Mouse (Mus musculus) liver, embryonic 15.5 days (tissue): ENCODE measurements at regions not wholly inside any gene's neighbourhood (a gene's known extent, or its start where the extent isn't known, plus 50 kb on each side); places are given as distances from the start of the nearest gene placed in this dataset.

Source experiments
- ATAC-seq: fragments of 200-750 bp; cut with Nextera tagmentation; 2 replicates; pipeline ENCODE4 v1.8.0; 2017; ENCODE audit warnings: moderate number of reproducible peaks, mild to moderate bottlenecking, moderate library complexity; ENCODE audit not compliant: insufficient read depth
- H3K27ac ChIP-seq: fragments of 300-500 bp; sonication (generic); replicated peaks from 2 replicates; pipeline ENCODE4 v1.5.1; 2015; ENCODE audit warnings: mild to moderate bottlenecking, inconsistent platforms
- H3K27me3 ChIP-seq: fragments of 300-500 bp; sonication (generic); 2 replicates; pipeline ENCODE4 v1.6.1; 2015; ENCODE audit warnings: mild to moderate bottlenecking, inconsistent platforms
- H3K36me3 ChIP-seq: fragments of 300-500 bp; sonication (generic); replicated peaks from 2 replicates; pipeline ENCODE4 v1.6.1; 2015; ENCODE audit warnings: moderate library complexity, mild to moderate bottlenecking, inconsistent platforms
- H3K4me1 ChIP-seq: fragments of 300-500 bp; sonication (generic); replicated peaks from 2 replicates; pipeline ENCODE4 v1.6.1; 2015; ENCODE audit warnings: inconsistent platforms
- H3K4me2 ChIP-seq: fragments of 300-500 bp; sonication (generic); 2 replicates; pipeline ENCODE4 v1.6.1; 2015; ENCODE audit warnings: moderate library complexity, mild to moderate bottlenecking, inconsistent platforms
- H3K4me3 ChIP-seq: fragments of 300-500 bp; sonication (generic); replicated peaks from 2 replicates; pipeline ENCODE4 v1.5.1; 2015; ENCODE audit warnings: mild to moderate bottlenecking, inconsistent platforms
- H3K9ac ChIP-seq: fragments of 300-500 bp; sonication (generic); 2 replicates; pipeline ENCODE4 v1.6.1; 2015; ENCODE audit warnings: moderate library complexity, mild to moderate bottlenecking, inconsistent platforms
- H3K9me3 ChIP-seq: fragments of 300-500 bp; sonication (generic); replicated peaks from 2 replicates; pipeline ENCODE4 v1.6.1; 2016; ENCODE audit warnings: inconsistent platforms
- WGBS: fragments of 180-500 bp; shearing (Covaris S2); methylation state at CpG from one replicate; pipeline ENCODE4 v1.1.7; 2015; ENCODE audit warnings: mixed read lengths; ENCODE audit not compliant: insufficient replicate concordance; 5-methylcytosine and 5-hydroxymethylcytosine counted together

GRCm38 (mm10) chr13:44171639-44172038, 387.1 kb downstream of the Cd83 start:
- Histone ChIP-seq H3K27me3 (no peaks in the 10 kb centered on the region), H3K27ac (no peak overlapping the region), H3K36me3 (no peaks in the 10 kb centered on the region), H3K4me1 (no peaks in the 10 kb centered on the region), H3K9me3 (no peaks in the 10 kb centered on the region), H3K4me2 (no peak overlapping the region), H3K4me3 (no peak overlapping the region), H3K9ac (no peak overlapping the region)
- WGBS = 10% methylated on average over 6 of the region's 6 CpGs
- ATAC-seq = no peak

- Histone ChIP-seq H3K9me3 (no peaks in the 10 kb centered on the region), H3K9ac (no peak overlapping the region), H3K4me2 (no peak overlapping the region), H3K27me3 (no peaks in the 10 kb centered on the region), H3K36me3 (no peaks in the 10 kb centered on the region), H3K27ac (no peak overlapping the region), H3K4me1 (no peaks in the 10 kb centered on the region), H3K4me3 (no peak overlapping the region)
- WGBS = 29% methylated on average over 5 of the region's 5 CpGs
- no peak for ATAC-seq
These were observed 388.1 kb downstream of the Cd83 start for GRCm38 (mm10) chr13:44172701-44173100.

- no peaks in the 10 kb centered on the region for H3K27me3 ChIP-seq
- WGBS = 67% methylated on average over 2 of the region's 2 CpGs
- H3K9me3 ChIP-seq = no peaks in the 10 kb centered on the region
- no peaks in the 10 kb centered on the region for H3K36me3 ChIP-seq
- no peak overlapping the region for H3K27ac ChIP-seq
- no peak overlapping the region for H3K4me3 ChIP-seq
- H3K9ac ChIP-seq = no peak overlapping the region
- no peak for ATAC-seq
- no peaks in the 10 kb centered on the region for H3K4me1 ChIP-seq
- H3K4me2 ChIP-seq = no peak overlapping the region
These were observed 389.7 kb downstream of the Cd83 start for GRCm38 (mm10) chr13:44174236-44174635.

GRCm38 (mm10) chr13:44175300-44176036, 390.9 kb downstream of the Cd83 start:
- Histone ChIP-seq H3K9ac (no peak overlapping the region), H3K4me3 (no peak overlapping the region), H3K36me3 (no peaks in the 10 kb centered on the region), H3K9me3 (no peaks in the 10 kb centered on the region), H3K27me3 (no peaks in the 10 kb centered on the region), H3K4me2 (no peak overlapping the region), H3K27ac (no peak overlapping the region), H3K4me1 (no peaks in the 10 kb centered on the region)
- WGBS = 64% methylated on average over 8 of the region's 8 CpGs
- no peak for ATAC-seq

- Histone ChIP-seq H3K27me3 (no peaks in the 10 kb centered on the region), H3K9me3 (no peaks in the 10 kb centered on the region), H3K4me2 (no peak overlapping the region), H3K27ac (no peak overlapping the region), H3K4me1 (no peaks in the 10 kb centered on the region), H3K4me3 (no peak overlapping the region), H3K9ac (no peak overlapping the region), H3K36me3 (no peaks in the 10 kb centered on the region)
- no peak for ATAC-seq
- 53% methylated on average over 8 of the region's 8 CpGs for WGBS
These were observed 391.5 kb downstream of the Cd83 start for GRCm38 (mm10) chr13:44176121-44176520.

- no peaks in the 10 kb centered on the region for H3K27me3 ChIP-seq
- H3K4me2 ChIP-seq = no peak overlapping the region
- no peak overlapping the region for H3K27ac ChIP-seq
- no peak for ATAC-seq
- no peaks in the 10 kb centered on the region for H3K4me1 ChIP-seq
- H3K4me3 ChIP-seq = no peak overlapping the region
- H3K9me3 ChIP-seq = no peaks in the 10 kb centered on the region
- 70% methylated on average over 6 of the region's 6 CpGs for WGBS
- H3K36me3 ChIP-seq = no peaks in the 10 kb centered on the region
- H3K9ac ChIP-seq = no peak overlapping the region
These were observed 393.4 kb downstream of the Cd83 start for GRCm38 (mm10) chr13:44178006-44178405.

- no peaks in the 10 kb centered on the region; the same call in 1 of the 2 replicates for H3K27me3 ChIP-seq
- no peak overlapping the region for H3K4me3 ChIP-seq
- 60% methylated on average over 3 of the region's 3 CpGs for WGBS
- no peaks in the 10 kb centered on the region for H3K4me1 ChIP-seq
- H3K9ac ChIP-seq = no peak overlapping the region
- H3K4me2 ChIP-seq = no peak overlapping the region
- H3K27ac ChIP-seq = no peak overlapping the region
- H3K9me3 ChIP-seq = no peaks in the 10 kb centered on the region
- ATAC-seq = no peak
- no peaks in the 10 kb centered on the region for H3K36me3 ChIP-seq
These were observed 395.8 kb downstream of the Cd83 start for GRCm38 (mm10) chr13:44180384-44180783.

- no peaks in the 10 kb centered on the region; the same call in 1 of the 2 replicates for H3K27me3 ChIP-seq
- H3K4me1 ChIP-seq = no peaks in the 10 kb centered on the region
- H3K4me3 ChIP-seq = no peak overlapping the region
- ATAC-seq = no peak
- no peak overlapping the region for H3K4me2 ChIP-seq
- no peaks in the 10 kb centered on the region for H3K9me3 ChIP-seq
- H3K27ac ChIP-seq = no peak overlapping the region
- WGBS = 66% methylated on average over 15 of the region's 15 CpGs
- no peaks in the 10 kb centered on the region for H3K36me3 ChIP-seq
- H3K9ac ChIP-seq = no peak overlapping the region
These were observed 398.1 kb downstream of the Cd83 start for GRCm38 (mm10) chr13:44182544-44183191.

GRCm38 (mm10) chr13:44195365-44195764, 410.8 kb downstream of the Cd83 start:
- no peak overlapping the region for H3K27ac ChIP-seq
- H3K27me3 ChIP-seq = no peaks in the 10 kb centered on the region; the same call in 1 of the 2 replicates
- no peaks in the 10 kb centered on the region for H3K4me1 ChIP-seq
- no peaks in the 10 kb centered on the region for H3K9me3 ChIP-seq
- H3K4me2 ChIP-seq = no peak overlapping the region
- H3K36me3 ChIP-seq = no peaks in the 10 kb centered on the region
- H3K9ac ChIP-seq = no peak overlapping the region
- ATAC-seq = no peak
- 74% methylated on average over 5 of the region's 5 CpGs for WGBS
- H3K4me3 ChIP-seq = no peak overlapping the region

GRCm38 (mm10) chr13:44206042-44206441, 421.5 kb downstream of the Cd83 start:
- Histone ChIP-seq H3K9ac (no peak overlapping the region), H3K9me3 (no peaks in the 10 kb centered on the region), H3K27me3 (peaks cover 13% of the 10 kb centered on the region; the same call in 1 of the 2 replicates), H3K36me3 (no peaks in the 10 kb centered on the region), H3K4me1 (peaks cover 14% of the 10 kb centered on the region), H3K4me2 (peak overlapping the region; percentile 41), H3K27ac (no peak overlapping the region), H3K4me3 (no peak overlapping the region)
- 27% methylated on average over 4 of the region's 4 CpGs for WGBS
- ATAC-seq = peak; percentile 76

- Histone ChIP-seq H3K4me1 (peaks cover 14% of the 10 kb centered on the region), H3K9me3 (no peaks in the 10 kb centered on the region), H3K4me3 (no peak overlapping the region), H3K9ac (no peak overlapping the region), H3K4me2 (peak overlapping the region; percentile 41), H3K27ac (no peak overlapping the region), H3K36me3 (no peaks in the 10 kb centered on the region), H3K27me3 (peaks cover 13% of the 10 kb centered on the region; the same call in 1 of the 2 replicates)
- 44% methylated on average over 4 of the region's 4 CpGs for WGBS
- peak; percentile 28; the same call in 1 of the 2 replicates for ATAC-seq
These were observed 421.9 kb downstream of the Cd83 start for GRCm38 (mm10) chr13:44206448-44206847.
